Mouse (Mus musculus) cerebellum, adult 2 months (tissue): ENCODE measurements around the gene Per1.

Source experiments
- CTCF ChIP-seq: fragments of 200-500 bp; IDR thresholded peaks from 2 replicates; pipeline ENCODE4 v1.5.1; 2011; ENCODE audit warnings: low read depth, mild to moderate bottlenecking, control low read depth, low read length, moderate library complexity, borderline replicate concordance; ENCODE audit not compliant: insufficient read depth
- POLR2A ChIP-seq: fragments of 200-500 bp; IDR thresholded peaks from 2 replicates; pipeline ENCODE4 v1.6.1; 2011; ENCODE audit warnings: low read length, control low read depth, borderline replicate concordance; ENCODE audit not compliant: insufficient read depth

GRCm38 (mm10) chr11:69048151-69048550, 46.9 kb upstream of the Per1 start:
- TF ChIP-seq CTCF (no peak), POLR2A (no peak)
